Mouse (Mus musculus) adrenal gland, postnatal 14 days (tissue): Measurements from ENCODE around the gene Pycard. TPM values are rescaled to one million over a fixed set of nuclear protein-coding genes. Genes with fewer than 3 reads are reported as not detected.
"Not testable (repeated sequence)": the region's sequence is repeated elsewhere in the genome, so short reads cannot be mapped to it uniquely, and the experiment has no call there.

ENCODE experiments used
- DNase-seq: peaks from one replicate; pipeline ENCODE4 v3.0.0; 2021; ENCODE audit warnings: mixed read lengths
- long read RNA-seq, 2 experiments: library from polyadenylated mRNA; stranded (forward); transcript quantifications; one replicate each; pipeline ENCODE4 v2.0.0; 2021
- total RNA-seq: library from RNA; stranded (reverse); gene quantifications from 2 replicates; pipeline ENCODE4 v1.2.3, GENCODE M21; 2021

Gene Pycard
- total RNA-seq, result 3.4 and 10.1 TPM in 2 replicates
- long read RNA-seq, experiment 1, transcript Pycard-201 (3 exons, 3,800 nt), result major isoform, 12 of 15 reads
- long read RNA-seq, experiment 1, partial matches to known transcripts, result 0 of 15 reads
- long read RNA-seq, experiment 1, other reads (novel, unspliced or antisense), result 3 of 15 reads
- long read RNA-seq, experiment 2, transcript Pycard-201 (3 exons, 3,800 nt), result major isoform, 7 of 7 reads
- long read RNA-seq, experiment 2, partial matches to known transcripts, result 0 of 7 reads
- long read RNA-seq, experiment 2, other reads (novel, unspliced or antisense), result 0 of 7 reads

DNA sequence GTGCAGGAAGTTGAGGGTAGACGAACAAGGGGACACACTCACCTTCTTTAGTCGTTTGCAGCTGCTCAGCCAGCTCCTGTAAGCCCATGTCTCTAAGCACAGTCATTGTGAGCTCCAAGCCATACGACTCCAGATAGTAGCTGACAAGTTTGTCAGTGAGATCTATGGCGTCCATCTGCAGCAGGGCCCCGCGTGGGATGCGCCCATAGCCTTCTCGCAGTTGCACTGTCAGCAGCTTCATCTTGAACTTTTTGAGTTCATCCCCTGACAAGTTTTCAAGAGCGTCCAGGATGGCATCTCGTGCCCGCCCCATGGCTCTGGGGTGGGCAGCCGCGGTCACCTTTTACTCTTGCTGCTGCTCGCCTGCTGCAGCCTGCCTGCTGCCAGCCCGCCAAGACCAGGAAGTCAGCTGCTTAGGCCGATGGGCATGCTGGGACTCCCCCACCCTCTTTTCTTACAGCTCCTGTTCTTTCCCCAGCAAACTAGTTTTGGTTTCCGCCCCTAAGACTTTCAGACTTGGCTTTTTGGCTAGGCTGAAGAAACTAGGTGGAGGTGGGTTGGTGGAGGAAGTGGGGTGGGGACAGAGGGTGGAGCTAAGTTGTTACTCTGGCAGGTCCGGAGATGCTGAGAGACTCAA lies at the start of gene Pycard:
Gene Pycard, minus strand, starts transcription at position 527 of the 637 bp plus-strand sequence.
- DNase-seq, result peak; percentile 70

DNA sequence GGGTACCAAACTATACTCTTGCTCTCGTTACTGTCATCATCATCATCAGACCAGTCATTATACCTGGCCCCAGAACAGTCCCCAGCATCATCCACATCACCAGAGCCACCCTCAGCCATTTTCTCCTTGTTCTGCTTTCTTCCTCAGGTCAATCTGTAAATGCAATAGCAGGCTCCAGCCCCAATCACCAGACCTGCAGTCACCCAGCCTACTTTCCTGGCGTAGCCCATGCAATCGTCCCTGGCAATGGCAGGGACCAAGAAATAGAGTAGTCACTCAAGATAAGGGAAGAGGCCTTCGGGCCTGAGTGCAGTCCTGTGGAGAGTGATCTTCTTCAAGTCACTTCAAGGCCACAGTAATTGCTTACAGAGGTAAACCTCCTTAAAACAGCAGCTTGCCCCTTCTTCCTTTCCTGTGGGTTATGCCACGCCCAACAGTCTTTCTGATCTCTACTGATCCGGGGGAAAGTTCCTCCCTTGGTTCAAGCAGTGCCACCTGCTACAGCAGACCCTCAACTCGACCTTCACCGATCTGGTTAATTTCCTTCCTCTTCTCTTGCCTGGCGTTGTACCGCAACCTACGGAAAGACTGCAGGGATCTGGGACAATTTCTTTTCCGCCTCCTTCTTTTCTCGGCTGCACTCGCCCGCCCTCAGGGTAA lies 48.6 kb upstream of the Pycard start:
- DNase-seq, result not testable (repeated sequence)

DNA sequence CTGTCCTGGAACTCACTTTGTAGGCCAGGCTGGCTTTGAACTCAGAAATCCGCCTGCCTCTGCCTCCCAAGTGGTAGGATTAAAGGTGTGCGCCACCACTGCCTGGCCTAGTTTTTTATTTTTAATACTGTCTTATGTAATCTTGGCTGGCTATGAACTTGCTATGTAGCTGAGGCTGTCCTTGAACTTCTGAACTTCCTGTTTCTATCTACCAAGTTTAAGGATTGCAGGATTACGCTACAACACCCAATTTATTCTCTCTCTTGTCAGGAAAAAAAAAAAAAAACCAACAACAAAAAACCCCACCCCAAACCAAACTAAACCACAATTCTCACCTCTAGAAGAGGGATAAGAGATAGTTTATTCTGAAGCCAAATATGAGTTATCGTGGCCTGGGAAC lies 39.9 kb upstream of the Pycard start:
- DNase-seq, result no peak

DNA sequence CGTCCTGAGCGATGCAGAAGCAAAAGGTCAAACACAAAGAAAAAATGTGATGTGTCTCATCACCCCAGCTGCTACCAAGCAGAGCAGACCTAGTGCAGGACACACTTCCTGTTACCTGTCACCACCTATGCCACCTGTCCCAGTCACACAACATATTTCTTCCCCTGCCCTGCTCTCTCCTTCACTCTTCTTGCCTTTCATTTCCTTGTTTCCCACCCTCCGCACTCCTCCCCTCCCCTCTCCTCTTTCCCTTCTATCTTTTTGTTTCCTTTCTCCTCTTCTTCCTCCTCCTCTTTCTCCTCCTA lies 39.3 kb upstream of the Pycard start:
- DNase-seq, result no peak

DNA sequence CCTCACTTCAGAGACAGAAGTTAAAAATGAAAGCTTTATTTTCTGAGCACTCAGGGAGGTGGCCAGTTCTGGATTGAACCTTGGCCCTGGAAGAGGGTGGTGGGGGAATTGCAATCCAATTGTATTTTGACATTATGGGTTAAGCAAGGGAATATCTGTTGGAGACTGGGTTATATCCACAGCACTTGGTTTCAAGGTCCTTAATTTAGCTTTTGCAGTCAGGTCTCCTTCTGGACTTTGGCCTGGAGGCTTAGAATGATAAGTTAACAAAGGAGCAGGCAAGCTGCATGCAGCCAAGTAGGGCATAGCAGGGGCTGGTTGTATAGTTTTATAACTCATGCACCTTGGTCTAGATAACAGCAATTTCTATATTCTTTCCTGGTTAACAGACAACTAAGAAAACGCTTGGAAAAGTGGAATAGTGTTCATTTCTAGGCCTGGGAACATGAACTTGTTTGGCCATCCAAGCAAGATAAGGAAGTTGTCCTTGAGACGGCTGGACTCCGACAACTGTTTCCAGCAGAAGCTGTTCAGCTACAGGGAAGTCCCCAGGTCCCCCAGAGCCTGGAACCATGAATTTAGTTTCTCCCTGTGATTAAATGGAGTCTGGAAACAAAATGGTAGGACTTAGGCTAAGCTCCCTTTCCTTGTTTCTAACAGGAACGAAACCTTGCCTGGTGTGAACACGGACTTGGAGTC lies 38.8 kb upstream of the Pycard start:
- no peak for DNase-seq

DNA sequence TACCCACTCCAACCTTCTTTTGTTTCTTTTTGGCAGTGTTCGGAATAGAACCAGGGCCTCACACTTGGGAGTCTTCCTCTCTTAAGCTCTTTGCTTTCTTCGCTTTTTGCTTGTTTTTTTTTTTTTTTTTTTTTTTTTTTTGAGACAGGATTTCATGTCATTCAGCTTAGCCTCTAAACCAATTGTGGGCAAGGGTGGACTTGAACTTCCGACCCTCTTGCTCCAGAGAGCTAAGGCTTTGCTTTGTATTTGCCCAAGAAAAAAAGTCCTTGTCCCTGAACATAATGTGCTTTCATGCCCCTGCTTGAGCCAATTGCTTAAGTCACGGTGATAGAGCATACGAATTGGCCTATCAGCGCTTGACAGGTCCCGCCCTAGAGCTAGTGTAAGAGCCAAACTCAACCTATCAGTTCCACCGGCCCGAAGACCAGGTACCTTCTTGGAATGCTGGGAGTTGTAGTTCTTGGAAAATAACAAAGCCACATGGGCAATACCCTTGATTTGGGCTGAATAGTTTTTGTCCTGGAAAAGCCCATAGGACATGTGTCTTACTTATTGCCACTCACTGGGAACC lies 37.8 kb upstream of the Pycard start:
- DNase-seq, result peak; percentile 29

DNA sequence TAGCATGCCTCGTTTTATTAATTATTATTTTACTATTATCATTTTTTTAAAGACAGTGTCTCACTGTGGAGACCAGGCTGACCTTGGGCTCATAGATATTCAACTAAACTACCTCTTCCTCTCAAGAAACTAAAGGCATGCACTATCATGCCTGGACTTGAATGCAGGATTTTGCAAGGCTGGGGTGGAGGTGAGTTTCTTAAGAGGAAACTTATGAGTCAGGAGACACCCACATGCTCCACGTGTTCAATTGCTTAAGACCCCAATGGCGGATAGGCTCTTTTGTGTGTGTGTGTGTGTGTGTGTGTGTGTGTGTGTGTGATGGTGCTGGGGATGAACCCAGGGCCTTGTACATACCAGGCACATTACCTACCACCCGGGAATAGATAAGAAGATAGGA lies 31.7 kb upstream of the Pycard start:
- DNase-seq, result no peak

DNA sequence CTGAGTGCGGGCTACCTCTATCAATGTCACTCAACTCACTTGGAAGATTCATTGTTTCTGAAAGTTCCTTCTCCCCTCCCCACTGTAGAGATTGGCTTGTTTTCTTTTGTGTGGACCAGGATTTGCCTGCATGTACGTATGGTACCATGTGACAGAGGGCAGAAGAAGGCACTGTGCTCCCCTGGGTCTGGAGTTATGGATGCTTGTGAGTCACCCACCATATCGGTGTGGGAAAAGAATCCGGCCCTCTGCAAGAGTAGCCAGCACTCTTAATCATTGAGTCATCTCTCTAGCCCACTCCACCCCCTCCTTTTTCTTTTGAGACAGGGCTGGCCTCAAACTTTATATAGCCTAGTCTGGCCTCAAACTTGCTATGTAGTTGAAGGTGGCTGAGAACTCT lies 31.3 kb upstream of the Pycard start:
- peak; percentile 13 for DNase-seq

DNA sequence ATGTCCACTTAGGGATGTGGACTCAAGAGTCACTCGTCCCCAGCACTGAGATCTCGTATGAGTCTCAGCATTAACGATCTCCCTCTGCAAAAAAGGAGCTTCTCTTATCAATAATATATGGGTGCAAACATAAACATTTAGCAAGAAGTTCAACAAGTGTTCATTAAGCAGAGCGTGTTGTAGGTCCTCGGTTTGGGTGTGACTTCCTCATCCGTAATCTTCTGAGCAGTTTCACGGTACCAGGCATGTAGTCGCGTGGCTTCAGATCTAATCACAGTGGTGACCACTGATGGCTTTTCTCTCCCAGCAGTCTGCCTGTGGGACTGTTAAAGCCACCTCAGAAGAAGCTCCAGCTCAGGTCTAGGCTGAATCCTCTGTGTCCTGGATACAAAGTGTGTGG lies 30.7 kb upstream of the Pycard start:
- DNase-seq, result no peak

DNA sequence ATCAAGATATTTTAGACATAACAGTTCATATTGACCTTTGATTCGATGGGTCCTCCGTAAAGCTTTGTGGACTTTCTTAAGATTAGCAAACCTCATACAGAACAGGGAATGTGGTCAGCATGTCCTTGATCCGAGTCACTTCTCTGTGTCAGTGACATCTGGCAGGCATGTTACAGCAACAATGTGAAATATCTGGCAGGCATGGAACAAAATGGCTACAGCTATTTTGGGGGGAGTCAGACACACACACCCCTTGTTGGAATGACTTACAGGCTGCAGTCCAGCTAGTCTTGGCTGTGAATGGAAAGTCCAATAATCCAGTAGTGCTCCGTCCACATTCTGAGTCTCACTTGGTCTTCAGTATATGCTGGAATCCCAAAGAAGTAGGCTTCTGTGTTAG lies 29.9 kb upstream of the Pycard start:
- no peak for DNase-seq

DNA sequence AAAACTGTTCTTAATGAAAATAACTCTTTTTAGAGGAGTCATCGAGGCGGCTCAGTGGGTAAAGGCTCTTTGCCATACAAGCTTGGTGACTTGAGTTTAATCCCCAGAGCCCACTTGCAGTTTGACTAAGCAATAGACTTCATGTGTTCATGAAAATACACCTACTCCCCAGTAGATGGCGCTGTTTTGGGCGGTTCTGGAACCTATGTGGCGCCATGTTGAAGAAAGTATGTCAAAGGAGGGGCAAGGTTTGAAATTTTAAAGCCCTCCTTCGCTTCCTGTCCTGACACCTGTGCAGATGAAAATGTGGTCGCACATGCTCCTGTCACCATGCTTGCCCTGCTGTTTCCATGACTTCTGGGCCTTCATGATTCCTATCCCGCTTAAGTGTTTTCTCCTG lies 29.3 kb upstream of the Pycard start:
- DNase-seq, result no peak

DNA sequence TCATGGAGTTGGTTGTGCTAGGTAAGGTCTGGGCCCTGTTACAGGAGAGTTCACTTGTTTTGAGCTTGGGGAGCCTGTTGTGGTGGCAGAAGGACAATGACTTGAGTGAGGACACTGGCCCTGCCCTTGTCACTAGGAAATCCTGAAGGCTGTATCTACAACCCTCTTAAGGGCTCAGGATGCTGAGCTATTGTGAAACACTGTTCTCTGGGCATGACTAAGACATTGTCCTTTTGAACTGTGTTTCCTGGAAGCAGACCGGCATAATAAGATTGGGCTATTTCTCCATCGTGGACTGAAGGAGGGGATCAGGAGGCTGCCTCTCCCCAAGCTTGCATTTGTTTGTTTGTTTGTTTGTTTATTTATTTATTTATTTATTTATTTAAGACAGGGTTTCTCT lies 25.5 kb upstream of the Pycard start:
- no peak for DNase-seq

DNA sequence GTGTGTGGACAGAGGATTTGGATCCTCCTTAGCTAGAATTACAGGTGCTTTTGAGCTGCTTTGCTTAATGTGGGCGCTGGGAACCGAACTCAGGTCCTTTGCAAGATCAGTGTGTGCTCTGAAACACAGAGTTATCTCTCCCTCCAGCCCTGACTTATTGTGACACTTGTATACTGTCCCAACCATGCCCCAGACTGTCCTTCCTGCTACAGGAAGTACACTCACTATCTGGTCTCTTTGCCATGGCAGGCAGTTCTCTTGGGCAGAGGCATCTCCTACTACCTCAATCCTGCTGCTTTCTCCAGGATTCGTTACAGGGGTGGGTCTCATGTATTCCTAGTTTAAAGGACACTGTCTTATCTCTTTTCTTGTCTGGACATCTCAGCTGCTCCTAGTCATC lies 24.6 kb upstream of the Pycard start:
- no peak for DNase-seq

DNA sequence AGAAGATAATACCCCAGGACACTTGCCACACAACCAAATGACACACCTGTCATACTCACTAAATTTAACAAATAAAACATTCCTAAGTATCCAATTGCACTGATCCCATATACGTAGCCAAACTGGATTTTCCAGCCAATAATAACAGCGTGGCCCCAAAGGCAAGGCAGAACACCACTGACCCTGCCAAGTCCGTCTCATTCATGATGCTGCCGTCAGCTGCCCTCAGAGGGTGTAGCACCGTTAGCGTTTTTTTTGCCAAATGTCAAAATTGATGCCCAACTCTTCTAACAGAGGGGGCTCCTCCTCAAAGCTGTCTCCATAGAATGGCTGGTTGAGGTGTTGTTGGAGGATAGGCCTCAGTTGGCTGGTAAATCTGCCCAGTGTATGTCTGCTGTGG lies 23.0 kb upstream of the Pycard start:
- no peak for DNase-seq

DNA sequence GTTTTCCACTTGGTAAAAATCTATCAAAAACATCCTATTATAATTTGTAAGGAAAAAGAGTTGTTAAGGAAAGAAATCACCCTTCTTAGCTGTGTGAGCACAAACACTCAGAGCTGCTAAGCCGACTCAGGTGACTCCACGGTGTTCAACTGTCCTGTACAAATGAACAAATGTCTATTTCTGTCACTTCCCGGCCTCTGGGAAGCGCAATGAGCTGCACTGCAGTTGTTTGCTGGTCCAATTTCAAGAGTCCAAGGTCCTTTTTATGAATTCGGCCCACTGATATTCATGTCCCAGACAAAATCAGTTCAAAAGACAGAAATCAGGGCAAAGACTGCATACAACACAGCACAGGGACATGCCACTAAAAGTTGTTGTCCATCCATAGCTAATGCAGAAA lies 22.5 kb upstream of the Pycard start:
- DNase-seq, result not testable (repeated sequence)

DNA sequence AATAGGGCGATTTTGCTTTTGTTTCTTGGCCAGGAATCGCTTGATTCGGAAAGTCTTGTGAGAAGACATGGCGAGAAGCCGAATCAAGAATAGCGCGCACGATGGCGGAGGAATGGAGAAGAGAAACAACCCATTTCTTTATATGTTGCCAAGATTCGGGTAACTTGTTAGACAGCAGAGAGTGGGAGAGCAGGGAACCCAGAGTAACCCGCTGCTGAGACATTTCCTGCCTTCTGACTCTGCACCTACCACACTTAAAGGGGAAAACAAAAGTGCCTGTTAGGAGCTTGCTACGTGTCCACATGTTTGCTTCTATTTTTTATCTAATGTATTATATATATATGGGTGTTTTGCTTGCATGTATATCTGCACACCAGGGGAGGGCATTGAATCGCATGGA lies 19.4 kb upstream of the Pycard start:
- no peak for DNase-seq

DNA sequence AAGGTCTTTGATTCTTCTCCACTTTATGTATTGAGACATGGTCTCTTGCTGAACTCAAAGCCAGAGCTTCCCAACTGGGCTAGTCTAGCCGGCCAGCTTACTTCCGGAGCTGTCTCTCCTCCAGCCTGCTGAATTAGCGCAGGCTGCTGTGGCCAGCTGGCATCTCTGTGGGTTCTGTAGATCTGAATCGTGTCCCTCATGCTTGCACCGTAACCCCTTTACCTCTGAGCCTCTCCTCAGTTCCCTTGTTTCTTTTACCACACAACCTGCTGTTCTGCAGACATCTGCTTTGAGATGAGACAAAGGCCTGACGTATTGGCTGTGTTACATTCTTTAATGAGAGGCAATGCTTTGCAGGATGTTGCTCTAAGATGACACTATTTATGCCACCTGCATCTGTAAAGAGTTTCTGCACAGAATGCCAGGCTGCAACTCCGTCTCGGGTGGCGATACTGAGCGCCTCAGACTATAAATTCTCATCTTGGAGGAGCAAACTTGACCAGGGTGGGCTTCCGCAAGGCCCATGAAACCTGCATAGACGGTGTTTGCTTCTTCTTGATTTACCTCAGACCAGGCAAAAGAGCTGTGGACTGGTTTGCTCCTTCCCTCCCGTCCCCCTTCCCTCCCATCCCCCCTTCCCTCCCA lies 18.6 kb upstream of the Pycard start:
- no peak for DNase-seq

DNA sequence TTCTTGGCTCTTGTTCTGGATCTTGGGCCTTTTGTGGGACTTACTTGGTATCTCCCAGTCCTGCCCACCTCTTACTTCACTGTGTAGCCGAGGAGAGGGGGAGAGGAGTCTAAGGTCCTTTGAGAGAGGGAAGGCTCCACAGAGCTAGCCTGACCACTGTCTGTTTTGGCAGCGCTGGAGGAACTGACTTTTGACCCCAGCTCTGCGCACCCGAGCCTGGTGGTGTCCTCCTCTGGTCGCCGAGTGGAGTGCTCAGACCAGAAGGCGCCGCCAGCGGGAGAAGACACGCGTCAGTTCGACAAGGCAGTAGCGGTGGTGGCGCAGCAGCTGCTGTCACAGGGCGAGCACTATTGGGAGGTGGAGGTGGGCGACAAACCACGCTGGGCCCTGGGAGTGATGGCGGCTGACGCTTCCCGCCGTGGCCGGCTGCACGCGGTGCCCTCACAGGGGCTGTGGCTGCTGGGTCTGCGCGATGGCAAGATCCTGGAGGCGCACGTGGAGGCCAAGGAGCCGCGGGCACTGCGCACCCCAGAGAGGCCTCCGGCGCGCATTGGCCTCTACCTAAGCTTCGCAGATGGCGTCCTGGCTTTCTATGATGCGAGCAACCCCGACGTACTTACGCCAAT lies 16.2 kb upstream of the Pycard start:
- DNase-seq, result no peak

DNA sequence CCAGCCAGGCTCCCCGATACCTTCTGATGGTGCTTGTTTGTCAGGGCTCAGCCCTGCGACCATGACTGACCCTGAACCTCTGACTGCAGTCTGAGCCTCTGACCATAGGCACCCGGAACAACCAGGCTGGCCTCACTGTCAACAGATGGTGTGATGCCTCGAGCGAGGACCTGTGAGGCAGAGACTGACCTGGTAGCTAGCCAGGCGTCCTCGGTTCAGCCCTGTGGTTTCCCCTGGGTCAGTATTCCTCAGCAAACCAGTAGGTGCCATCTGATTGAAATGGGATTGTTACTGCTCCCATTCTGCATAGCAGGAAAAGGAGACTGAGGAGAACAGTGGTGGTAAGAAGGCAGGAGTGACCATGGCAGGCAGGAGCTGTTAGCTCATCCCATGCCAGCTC lies 12.5 kb upstream of the Pycard start:
- DNase-seq, result no peak

DNA sequence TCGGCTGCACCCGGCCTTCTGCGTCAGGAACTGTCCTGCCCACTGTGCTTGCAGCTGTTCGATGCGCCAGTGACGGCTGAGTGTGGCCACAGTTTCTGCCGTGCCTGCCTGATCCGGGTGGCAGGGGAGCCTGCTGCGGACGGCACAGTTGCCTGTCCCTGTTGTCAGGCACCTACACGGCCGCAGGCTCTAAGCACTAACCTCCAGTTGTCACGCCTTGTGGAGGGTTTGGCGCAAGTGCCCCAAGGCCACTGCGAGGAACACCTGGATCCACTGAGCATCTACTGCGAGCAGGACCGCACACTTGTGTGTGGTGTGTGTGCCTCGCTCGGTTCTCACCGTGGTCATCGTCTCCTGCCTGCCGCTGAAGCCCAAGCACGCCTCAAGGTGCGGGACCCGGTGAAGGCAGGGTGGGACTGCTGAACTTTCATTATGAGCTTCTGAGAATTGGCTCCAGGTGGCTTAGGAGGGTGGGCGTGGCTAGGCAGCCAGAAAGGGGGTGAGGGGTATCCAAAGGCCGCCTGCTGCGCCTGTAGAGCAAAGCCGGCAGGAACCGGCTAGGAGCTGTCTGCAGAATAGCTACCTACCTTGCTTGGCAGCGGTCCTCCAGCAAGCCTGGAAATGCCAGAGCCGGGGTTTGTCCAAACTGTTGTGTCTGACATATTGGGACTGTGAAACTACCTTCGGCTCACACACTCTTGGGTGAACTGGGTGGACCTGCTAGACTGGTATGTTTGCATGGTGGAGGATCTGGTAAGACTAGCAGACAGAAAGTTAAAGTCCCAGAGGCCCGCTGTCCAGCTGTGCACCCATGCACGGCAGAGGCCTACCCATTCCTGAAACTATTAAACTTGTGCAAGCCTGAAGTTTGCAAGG lies 11.1 kb upstream of the Pycard start:
- no peak for DNase-seq

DNA sequence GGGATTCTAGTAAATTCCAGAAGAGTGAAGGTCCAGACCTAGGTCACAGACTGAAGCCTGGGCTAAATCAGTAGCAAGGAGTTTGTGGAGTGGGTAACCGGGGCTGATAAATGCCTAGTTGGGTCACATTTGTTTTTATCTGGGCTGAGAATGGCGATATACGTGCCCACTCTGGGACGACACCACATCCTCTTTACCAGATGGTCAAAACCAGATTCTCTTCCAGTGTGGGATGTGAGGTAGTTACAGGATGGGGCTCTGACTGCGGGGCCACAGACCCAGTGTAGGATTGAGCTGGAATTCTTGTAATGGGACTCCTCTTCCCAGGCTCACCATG lies 10.5 kb upstream of the Pycard start:
- no peak for DNase-seq
